Mouse (Mus musculus): ENCODE measurements around the gene Traf1.

- no peak for TF ChIP-seq MYOD1 (IDR thresholded peaks at IDR 0.05; ENCODE audit: control insufficient read depth, insufficient read length, low read depth)
- no peak for TF ChIP-seq CTCF (IDR thresholded peaks at IDR 0.05; ENCODE audit: control insufficient read depth, insufficient read depth, insufficient read length)
- no peak for TF ChIP-seq MAX (IDR thresholded peaks at IDR 0.05)
- no peak for TF ChIP-seq MYOG (IDR thresholded peaks at IDR 0.05; ENCODE audit: control insufficient read depth, extremely low read depth, insufficient read length)
- no peak for TF ChIP-seq USF1 (IDR thresholded peaks at IDR 0.05; ENCODE audit: low read depth)
- TF ChIP-seq FOSL1 (IDR thresholded peaks at IDR 0.05; ENCODE audit: insufficient read depth, low read length, poor library complexity, severe bottlenecking): no peak
- no peak for TF ChIP-seq CEBPB (IDR thresholded peaks at IDR 0.05; ENCODE audit: low read depth)
These were observed 4.8 kb upstream of the Traf1 start for GRCm38 (mm10) chr2:34966243-34966934.

All from C2C12 (cell line).